Mouse (Mus musculus) G1E (cell line): ENCODE data around the gene Grin2a.

ENCODE experiments used
- CTCF ChIP-seq: IDR thresholded peaks from 2 replicates; pipeline ENCODE4 v1.5.1; 2012; ENCODE audit warnings: low read depth, low read length, inconsistent platforms, mixed read lengths
- GATA1 ChIP-seq: IDR thresholded peaks from 2 replicates; pipeline ENCODE4 v1.6.1; 2012; ENCODE audit warnings: borderline replicate concordance, low read length, inconsistent platforms, mixed read lengths

GRCm38 (mm10) chr16:9834236-9834635 is 161.1 kb downstream of the Grin2a start:
- TF ChIP-seq GATA1 (no peak), CTCF (no peak)
